Comparison of ENCODE assay signal across 25 mouse cellular contexts in the genomic region with DNA sequence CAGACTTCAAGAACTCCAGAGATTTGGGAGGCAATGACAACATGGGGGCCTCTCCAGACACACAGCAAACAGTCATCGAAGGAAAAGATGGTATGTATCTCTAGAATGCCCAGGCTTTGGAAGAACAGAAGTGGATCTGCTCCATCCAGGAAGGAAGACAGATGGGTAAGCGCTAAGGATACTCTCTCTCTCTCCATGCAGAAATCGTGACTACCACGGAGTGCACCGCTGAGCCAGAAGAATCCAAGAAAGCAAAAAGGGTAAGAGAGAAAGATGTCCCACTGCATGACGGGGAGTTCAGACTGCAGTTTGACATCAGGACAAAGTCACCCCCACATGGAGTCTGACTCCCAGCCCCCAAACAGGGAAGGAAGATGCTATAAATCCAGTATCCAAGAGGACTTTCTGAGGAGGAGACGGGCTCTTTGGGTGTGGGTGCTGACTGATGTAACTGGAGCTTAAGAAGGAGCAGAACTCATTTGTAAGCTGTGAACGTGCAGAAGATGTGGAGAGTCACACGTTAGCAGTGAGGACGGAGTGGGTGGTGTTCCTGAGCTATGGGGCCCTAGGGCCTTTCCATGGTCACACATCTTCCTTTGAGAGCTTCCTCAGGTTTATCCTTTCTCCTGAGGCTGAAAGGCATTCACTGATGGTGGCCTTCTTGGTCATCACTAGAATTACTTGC. TPM values are rescaled to one million over a fixed set of nuclear protein-coding genes. Genes with fewer than 3 reads are reported as not detected.
DNase-seq lines count a peak whose midpoint lies in the region; ATAC-seq and TF ChIP-seq lines count a peak whose summit lies in the region.
"Had no signal": no experiment of that assay in that cellular context is flagged by ENCODE, and none has a peak within 500 bp of the region (broad histone marks: within the 10 kb centered on the region; RNA-seq: fewer than 3 reads in every experiment).

No protein-coding gene starts in this region.

- H3K27ac ChIP-seq in left cerebral cortex, adult 2 months = peak overlapping the region; percentile 34; the same call in 1 of the 2 replicates
- H3K27ac ChIP-seq in small intestine, adult 2 months (ENCODE audit: insufficient read depth, low read depth, low read length) = peak overlapping the region; percentile 12; the same call in 1 of the 2 replicates
- no peak overlapping the region for H3K27ac ChIP-seq in forebrain, postnatal 0 days (ENCODE audit: low read depth, low read length)
- H3K27ac ChIP-seq: embryonic facial prominence, embryonic 10.5 days; forebrain, embryonic 13.5 days; hindbrain, embryonic 10.5 days; hindbrain, embryonic 14.5 days had no signal

- no peak for TF ChIP-seq POLR2A in small intestine, adult 2 months (IDR thresholded peaks at IDR 0.05; ENCODE audit: low read depth, low read length)

- H3K9ac ChIP-seq in forebrain, postnatal 0 days = no peak overlapping the region
- H3K9ac ChIP-seq: forebrain, embryonic 13.5 days; heart, embryonic 12.5 days; hindbrain, embryonic 14.5 days had no signal

- H3K4me1 ChIP-seq in small intestine, adult 2 months (ENCODE audit: control insufficient read depth, insufficient read depth, insufficient read length, low read length) = no peaks in the 10 kb centered on the region
- H3K4me1 ChIP-seq in forebrain, postnatal 0 days (ENCODE audit: insufficient read depth) = no peaks in the 10 kb centered on the region
- H3K4me1 ChIP-seq: embryonic facial prominence, embryonic 10.5 days had no signal

- intact Hi-C loops in left cerebral cortex, adult 2 months (cut with DNase I) = no loop called here
- intact Hi-C loops in left cerebral cortex, postnatal 10 days (cut with DNase I) = no loop called here

- H3K36me3 ChIP-seq in small intestine, adult 2 months (ENCODE audit: control insufficient read depth, insufficient read depth, low read length) = peaks cover 72% of the 10 kb centered on the region
- no peaks in the 10 kb centered on the region for H3K36me3 ChIP-seq in forebrain, postnatal 0 days (ENCODE audit: insufficient read depth)
- H3K36me3 ChIP-seq: embryonic facial prominence, embryonic 10.5 days; heart, embryonic 12.5 days; hindbrain, embryonic 10.5 days had no signal

- DNase-seq in frontal cortex, postnatal 14 days (ENCODE audit: low spot score in 2 of 2) = no peak
- DNase-seq in left cerebral cortex, adult 2 months (ENCODE audit: extremely low spot score in 1 of 2, low spot score in 2 of 2) = no peak
- no peak for DNase-seq in left cerebral cortex, postnatal 10 days (ENCODE audit: extremely low spot score in 1 of 2, low spot score in 2 of 2)
- peak; percentile 29 for DNase-seq in right cerebral cortex, postnatal 25 days
- no peak for DNase-seq in right cerebral cortex, postnatal 4 days
- no peak for DNase-seq in forebrain, postnatal 0 days
- DNase-seq: adrenal gland, postnatal 14 days; cerebellum, adult 2 months; cerebellum, postnatal 10 days; gastrocnemius, postnatal 25 days had no signal

- TF ChIP-seq CTCF in left cerebral cortex, adult 2 months (IDR thresholded peaks at IDR 0.05) = no peak
- no peak for TF ChIP-seq CTCF in small intestine, adult 2 months (IDR thresholded peaks at IDR 0.05; ENCODE audit: extremely low read depth, insufficient read length, insufficient replicate concordance, low read depth, low read length)
- no peak for TF ChIP-seq CTCF in forebrain, postnatal 0 days (IDR thresholded peaks at IDR 0.05; ENCODE audit: low read depth)

- H3K27me3 ChIP-seq in small intestine, adult 2 months (ENCODE audit: control insufficient read depth, insufficient read depth, low read length) = no peaks in the 10 kb centered on the region
- no peaks in the 10 kb centered on the region for H3K27me3 ChIP-seq in forebrain, postnatal 0 days (ENCODE audit: insufficient read depth, low read length)
- H3K27me3 ChIP-seq: forebrain, embryonic 13.5 days had no signal

- no peak overlapping the region for H3K4me3 ChIP-seq in left cerebral cortex, adult 2 months
- no peak overlapping the region for H3K4me3 ChIP-seq in small intestine, adult 2 months (ENCODE audit: low read depth, low read length)
- no peak overlapping the region for H3K4me3 ChIP-seq in forebrain, postnatal 0 days (ENCODE audit: low read depth, low read length)
- H3K4me3 ChIP-seq: embryonic facial prominence, embryonic 10.5 days; forebrain, embryonic 13.5 days; heart, embryonic 12.5 days; hindbrain, embryonic 10.5 days had no signal

- WGBS in small intestine, adult 2 months = 84% methylated on average over 10 of the region's 10 CpGs
- 90% methylated on average over 10 of the region's 10 CpGs for WGBS in forebrain, postnatal 0 days

- H3K4me2 ChIP-seq in forebrain, postnatal 0 days (ENCODE audit: low read depth) = no peak overlapping the region
- H3K4me2 ChIP-seq: forebrain, embryonic 13.5 days; heart, embryonic 12.5 days; hindbrain, embryonic 14.5 days had no signal

- ATAC-seq in frontal cortex, adult (ENCODE audit: low TSS enrichment) = peak; percentile 89
- no peak for ATAC-seq in forebrain, postnatal 0 days
- ATAC-seq: forebrain, embryonic 13.5 days; Patski had no signal

- H3K9me3 ChIP-seq in forebrain, postnatal 0 days (ENCODE audit: low read length) = no peaks in the 10 kb centered on the region
- H3K9me3 ChIP-seq: embryonic facial prominence, embryonic 10.5 days; forebrain, embryonic 13.5 days; heart, embryonic 12.5 days; hindbrain, embryonic 10.5 days had no signal

RNA-seq across cellular contexts. Expression of gene Fcmr, which starts 15.8 kb away (rescaled TPM):
- total RNA-seq in left cerebral cortex, adult 2 months (2021) = not detected
- under 1 TPM in 1 of 2 experiments, not detected in 1; 0.79 TPM for total RNA-seq in left cerebral cortex, postnatal 10 days (2021)
- polyA plus RNA-seq in small intestine, adult 2 months (2012; rRNA removed) = 10.4 and 10.7 TPM in 2 replicates
- total RNA-seq in forebrain, postnatal 0 days (2014; rRNA removed) = not detected in 2 replicates
- 1.1 and 1.8 TPM in 2 replicates for polyA plus RNA-seq in forebrain, postnatal 0 days (2015; fragmentation: Nextera tagmentation; extraction: Ambion mirVana)
- total RNA-seq: gastrocnemius, postnatal 25 days; granulocyte monocyte progenitor cell, adult 5-6 weeks had no signal
- polyA plus RNA-seq: embryonic facial prominence, embryonic 10.5 days; embryonic facial prominence, embryonic 14.5 days; forebrain, embryonic 13.5 days; hindbrain, embryonic 10.5 days; Patski had no signal

RNA-seq across cellular contexts. Expression of gene Pigr, which starts 23.2 kb away (rescaled TPM):
- total RNA-seq in left cerebral cortex, adult 2 months (2021) = under 1 TPM in 1 of 2 experiments, not detected in 1; 0.14 TPM
- under 1 TPM; 0.08 to 0.21 TPM for total RNA-seq in left cerebral cortex, postnatal 10 days (2021)
- 747 and 1,110 TPM in 2 replicates for polyA plus RNA-seq in small intestine, adult 2 months (2012; rRNA removed)
- total RNA-seq in forebrain, postnatal 0 days (2014; rRNA removed) = 0.08 TPM in 1 of 2 replicates, not detected in the other
- not detected in 2 replicates for polyA plus RNA-seq in forebrain, postnatal 0 days (2015; fragmentation: Nextera tagmentation; extraction: Ambion mirVana)
- total RNA-seq: gastrocnemius, postnatal 25 days; granulocyte monocyte progenitor cell, adult 5-6 weeks; heart, postnatal 25 days had no signal
- polyA plus RNA-seq: embryonic facial prominence, embryonic 10.5 days; embryonic facial prominence, embryonic 14.5 days; forebrain, embryonic 13.5 days; heart, embryonic 12.5 days; hindbrain, embryonic 10.5 days; hindbrain, embryonic 14.5 days; Patski had no signal

RNA-seq across cellular contexts. Expression of gene Il24, which starts 37.6 kb away (rescaled TPM):
- total RNA-seq in left cerebral cortex, adult 2 months (2021) = not detected
- total RNA-seq in left cerebral cortex, postnatal 10 days (2021) = not detected
- polyA plus RNA-seq in small intestine, adult 2 months (2012; rRNA removed) = not detected in 2 replicates
- total RNA-seq in forebrain, postnatal 0 days (2014; rRNA removed) = not detected in 2 replicates
- polyA plus RNA-seq in forebrain, postnatal 0 days (2015; fragmentation: Nextera tagmentation; extraction: Ambion mirVana) = 0.14 TPM in 1 of 2 replicates, not detected in the other
- total RNA-seq: adrenal gland, adult 18-20 months; adrenal gland, postnatal 14 days; gastrocnemius, postnatal 25 days; granulocyte monocyte progenitor cell, adult 5-6 weeks; heart, adult 8-10 months; heart, postnatal 25 days had no signal
- polyA plus RNA-seq: activated CD4-positive, CD25-positive, alpha-beta regulatory T cell, adult 4 months; cerebellum, adult 2 months; embryonic facial prominence, embryonic 10.5 days; embryonic facial prominence, embryonic 14.5 days; forebrain, embryonic 13.5 days; heart, embryonic 12.5 days; heart, embryonic 16.5 days; hindbrain, embryonic 10.5 days; hindbrain, embryonic 14.5 days had no signal

RNA-seq across cellular contexts. Expression of gene Fcamr, which starts 49.0 kb away (rescaled TPM):
- total RNA-seq in left cerebral cortex, adult 2 months (2021) = not detected
- not detected for total RNA-seq in left cerebral cortex, postnatal 10 days (2021)
- polyA plus RNA-seq in small intestine, adult 2 months (2012; rRNA removed) = 0.74 and 1.6 TPM in 2 replicates
- 0.19 TPM in 1 of 2 replicates, not detected in the other for total RNA-seq in forebrain, postnatal 0 days (2014; rRNA removed)
- polyA plus RNA-seq in forebrain, postnatal 0 days (2015; fragmentation: Nextera tagmentation; extraction: Ambion mirVana) = not detected in 2 replicates
- total RNA-seq: adrenal gland, postnatal 14 days; gastrocnemius, postnatal 25 days; granulocyte monocyte progenitor cell, adult 5-6 weeks had no signal
- polyA plus RNA-seq: activated CD4-positive, CD25-positive, alpha-beta regulatory T cell, adult 4 months; embryonic facial prominence, embryonic 10.5 days; forebrain, embryonic 13.5 days; heart, embryonic 16.5 days; hindbrain, embryonic 10.5 days; hindbrain, embryonic 14.5 days had no signal
